Mouse (Mus musculus) B cell, adult 2 months (primary cell): ENCODE data around the gene Nedd9.

Source experiments
- DNase-seq, 2 experiments: peaks; one replicate each; pipeline ENCODE4 v3.0.0; 2022

Nedd9 gene

DNA sequence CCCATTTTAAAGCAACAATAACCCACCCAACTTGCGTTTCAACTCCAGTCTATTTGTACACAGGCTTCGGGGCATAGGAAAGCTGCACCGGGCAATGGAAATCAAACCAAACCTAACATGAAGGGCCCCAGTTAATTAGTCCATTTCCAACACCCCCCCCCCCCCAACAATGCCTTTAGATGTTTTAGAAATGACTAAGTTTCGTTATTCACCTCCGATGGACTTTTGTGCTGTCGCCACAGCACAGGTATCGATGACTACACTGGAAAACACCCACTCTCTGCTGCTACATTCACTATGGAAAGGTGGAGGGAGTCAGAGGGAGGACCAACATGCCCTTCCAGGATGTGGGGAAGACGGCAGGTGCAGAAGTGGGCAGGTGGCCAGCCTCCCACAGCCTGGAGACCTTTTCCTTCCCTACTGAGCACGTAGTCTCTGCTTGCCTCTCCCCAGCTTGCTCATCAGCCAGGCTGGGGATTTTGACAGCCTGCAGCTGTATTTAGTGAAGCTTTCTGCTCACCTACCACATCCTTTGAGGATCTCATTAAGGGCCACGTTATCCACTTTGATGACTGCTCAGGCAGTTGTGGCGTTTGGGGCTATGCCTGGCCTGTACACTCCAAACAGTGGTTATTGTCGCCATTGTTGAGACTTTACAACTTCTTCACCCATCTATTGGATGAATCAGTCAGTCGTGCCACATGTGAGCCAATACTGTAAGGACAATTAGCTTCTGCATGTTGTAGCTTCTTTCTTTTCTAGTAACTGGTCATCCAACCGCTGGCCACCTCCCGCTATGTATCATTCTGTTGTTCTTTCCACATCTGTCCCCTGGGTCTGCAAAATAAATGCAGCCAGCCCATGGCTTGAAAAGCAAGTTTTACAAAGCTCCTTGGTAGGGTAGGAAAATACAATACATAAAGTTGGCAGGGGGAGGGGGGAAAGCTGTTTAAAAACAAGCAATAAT, 33.7 kb downstream of the Nedd9 start:
- no peak for DNase-seq

DNA sequence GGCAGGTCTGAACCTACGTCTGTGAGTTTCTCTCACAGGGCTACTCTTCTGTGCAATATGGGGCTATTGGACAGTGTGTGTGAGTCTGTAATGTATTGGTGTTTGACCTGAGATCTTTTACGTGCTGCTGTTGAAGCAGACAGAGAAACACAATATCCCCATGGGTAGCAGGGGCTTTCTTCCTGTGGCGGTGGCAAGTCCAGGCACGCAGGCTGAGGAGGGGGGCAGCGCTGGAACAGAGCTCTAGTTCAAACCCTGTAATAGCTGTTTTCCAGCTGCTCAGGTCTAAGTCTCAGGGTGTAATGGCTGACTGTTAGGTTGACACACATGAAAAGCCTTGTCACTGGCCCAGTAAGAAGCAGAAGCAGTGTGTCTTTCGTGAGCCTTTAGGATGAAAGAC, 36.3 kb downstream of the Nedd9 start:
- DNase-seq: no peak

DNA sequence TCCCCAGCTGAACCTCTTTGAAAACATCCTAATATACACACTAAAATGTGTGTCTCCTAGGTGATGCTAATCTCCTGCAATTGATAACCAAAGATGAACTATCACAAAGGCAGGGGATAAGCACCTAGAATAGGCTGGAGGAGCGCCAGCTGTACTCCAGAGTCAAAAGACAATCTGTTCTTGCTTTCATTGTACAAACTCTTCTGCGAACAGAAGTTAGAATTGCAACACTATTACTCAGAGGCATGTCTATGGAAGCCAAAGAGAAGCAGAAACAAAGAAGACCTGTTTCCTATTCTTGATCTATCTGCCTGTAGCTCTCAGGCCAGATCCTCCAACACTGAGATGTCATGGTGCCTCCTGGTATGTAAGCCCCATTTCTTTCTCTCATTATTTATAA, 38.0 kb downstream of the Nedd9 start:
- no peak for DNase-seq

DNA sequence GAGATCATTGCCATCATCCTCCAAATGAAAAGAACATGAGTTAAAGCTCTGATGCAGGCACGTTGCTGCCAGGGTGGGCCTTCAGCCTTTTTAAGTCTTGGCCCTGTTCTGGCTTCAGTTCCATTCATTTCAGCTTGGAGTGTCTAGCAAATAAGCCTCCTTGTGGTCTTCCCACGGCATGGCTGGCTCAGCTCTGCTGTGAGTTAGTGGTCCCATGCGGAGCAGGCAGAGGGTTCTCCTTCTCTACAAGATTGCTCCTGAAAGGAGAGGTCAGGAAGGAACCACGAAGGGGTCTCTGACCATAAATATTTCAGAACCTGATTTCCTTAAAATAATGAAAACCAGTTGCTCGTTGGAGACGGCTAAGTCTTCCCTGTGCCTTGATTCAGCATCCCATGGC, 40.0 kb downstream of the Nedd9 start:
- no peak for DNase-seq

DNA sequence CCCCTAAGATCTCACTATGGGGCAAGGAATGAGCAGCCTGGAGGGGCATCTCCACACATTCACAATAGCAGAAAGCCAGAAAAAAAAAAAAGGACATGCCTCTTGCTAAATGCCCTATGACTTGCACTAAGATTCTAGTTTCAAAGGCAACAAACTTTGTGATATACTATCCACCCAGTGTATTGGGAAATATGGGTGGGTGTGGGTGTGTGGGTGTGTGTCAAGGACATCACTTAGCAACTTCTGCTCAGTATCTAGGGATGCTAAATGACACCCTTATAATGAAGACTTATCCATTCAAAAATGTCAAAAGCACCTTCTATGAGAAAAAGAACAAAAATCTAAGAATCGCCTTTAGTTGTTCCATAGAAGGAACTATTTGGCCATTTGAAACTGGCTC, 40.6 kb downstream of the Nedd9 start:
- no peak for DNase-seq

DNA sequence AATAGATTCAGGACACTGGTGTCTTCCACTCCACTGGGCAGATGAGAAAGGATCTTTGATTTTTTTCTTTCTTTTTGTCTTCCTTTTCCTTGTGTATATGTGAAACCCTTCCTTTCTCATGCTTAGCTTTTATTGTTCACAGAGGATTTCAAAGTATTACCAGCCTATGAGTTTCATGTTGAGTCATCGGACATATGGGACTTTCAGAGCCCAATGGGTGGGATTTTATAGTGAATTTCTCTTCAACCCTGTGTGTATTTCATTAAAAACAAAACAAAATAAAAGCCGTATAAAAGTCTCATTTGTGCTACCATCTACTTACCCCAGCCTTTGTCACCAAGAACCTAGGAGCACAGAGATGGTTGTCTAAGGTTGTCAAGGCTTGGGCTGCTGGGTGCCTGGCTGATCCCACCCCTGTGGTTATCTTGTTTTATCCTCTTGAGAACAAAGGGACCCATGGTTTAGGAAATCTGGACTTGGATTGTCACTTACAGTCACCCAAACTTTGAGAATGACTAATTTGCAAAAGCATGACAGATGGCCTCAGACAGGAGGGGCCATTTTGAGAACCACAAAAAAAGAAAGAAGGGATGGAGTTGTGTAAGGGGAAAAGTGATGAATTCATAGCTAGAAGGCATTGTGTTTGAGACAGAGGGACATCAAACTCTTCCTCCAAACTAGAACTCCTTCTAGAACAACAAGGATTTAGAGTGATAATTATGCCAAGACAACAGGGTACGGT, 41.9 kb downstream of the Nedd9 start:
- DNase-seq: no peak

DNA sequence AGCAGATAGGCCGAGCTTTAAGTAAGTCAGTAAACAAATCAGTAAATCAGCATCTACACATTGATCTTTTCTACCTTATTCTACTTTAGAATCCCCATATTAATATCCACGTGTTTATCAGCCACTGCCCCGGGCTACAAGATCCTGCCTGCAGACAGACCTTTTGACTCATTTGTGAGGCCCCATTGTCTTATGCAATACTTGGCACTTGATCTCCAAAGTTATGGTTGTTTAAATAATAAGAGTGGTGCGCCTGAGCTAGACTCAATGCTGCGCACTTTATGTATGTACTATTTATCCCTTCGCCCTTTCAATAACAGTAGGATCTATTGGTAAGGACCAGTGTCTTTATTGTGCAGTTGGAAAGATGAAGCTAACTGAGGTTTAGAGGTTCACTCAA, 42.9 kb downstream of the Nedd9 start:
- no peak for DNase-seq

DNA sequence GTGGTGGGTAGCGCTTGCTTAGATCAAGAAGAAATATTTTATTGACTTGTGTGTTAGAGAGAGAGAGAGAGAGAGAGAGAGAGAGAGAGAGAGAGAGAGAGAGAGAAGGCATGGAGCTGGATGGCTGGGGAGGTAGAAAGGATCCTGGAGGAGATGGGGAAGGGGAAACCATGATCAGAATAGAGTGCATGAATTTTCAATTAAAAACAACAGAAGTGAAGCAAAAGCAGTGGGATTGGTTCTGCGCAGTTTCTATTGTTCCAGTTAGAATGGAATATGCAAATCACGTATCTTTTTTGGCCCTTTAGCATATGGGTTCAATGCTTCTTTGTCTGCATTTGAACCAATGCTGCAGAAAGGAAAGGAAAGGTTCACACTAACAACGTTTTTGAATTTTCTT, 45.0 kb downstream of the Nedd9 start:
- DNase-seq: no peak

DNA sequence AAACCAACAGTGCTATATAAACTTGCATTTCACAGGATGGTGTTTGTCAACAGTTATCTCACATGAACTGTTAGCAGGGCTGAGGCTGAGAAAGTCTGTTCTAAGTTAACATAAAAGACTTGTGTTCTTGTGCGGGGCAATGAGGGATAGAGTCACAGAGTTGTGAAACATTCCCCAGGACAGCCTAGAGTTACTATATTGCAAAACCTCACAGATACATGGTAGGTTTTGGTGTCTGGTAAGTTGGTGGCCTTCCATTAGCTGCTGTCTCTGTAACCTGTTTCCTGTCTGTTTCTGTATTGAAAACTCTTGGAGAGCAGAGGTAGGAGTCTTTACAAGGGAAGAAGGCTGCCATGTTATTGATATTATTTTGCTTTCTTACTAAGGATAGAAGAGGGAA, 47.0 kb downstream of the Nedd9 start:
- DNase-seq: no peak

DNA sequence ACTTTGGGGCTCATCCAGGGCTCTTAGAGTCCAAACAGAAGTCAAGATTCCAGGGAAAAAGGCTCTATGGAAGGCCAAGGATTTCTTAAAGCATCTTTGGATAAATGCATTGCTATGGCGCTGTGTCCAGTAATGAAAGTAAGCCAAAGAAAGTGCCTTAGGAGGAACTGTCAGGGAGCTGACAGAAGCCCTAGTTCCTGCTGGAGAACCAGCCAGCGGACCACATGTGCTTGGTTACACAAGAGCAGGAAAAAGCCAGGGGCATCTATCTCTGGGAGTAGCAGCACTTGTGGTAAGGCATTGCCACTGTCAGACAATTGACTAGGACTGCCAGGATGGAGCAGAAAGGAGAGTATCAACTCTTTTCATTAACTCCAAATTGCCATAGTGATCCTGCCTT, 49.8 kb downstream of the Nedd9 start:
- no peak for DNase-seq

DNA sequence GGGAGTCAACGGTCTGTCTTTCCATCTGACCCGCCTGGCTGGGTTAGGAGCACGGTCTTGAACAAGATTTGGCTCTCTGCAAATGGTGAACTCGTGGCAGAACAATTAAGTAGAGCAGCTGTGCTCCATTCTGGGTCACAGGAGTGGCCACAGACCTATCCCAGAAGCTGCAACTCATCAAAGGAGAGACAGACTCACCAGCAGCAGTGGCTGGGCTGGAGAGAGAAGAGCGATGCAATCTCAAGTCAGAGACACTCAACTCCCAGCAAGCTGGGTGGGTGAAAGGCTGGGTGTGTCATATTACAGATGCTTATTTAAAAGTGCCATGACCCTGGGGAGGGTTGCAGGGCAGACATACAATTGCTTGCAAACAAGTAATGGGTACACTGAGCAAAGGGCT, 50.4 kb downstream of the Nedd9 start:
- DNase-seq: no peak

DNA sequence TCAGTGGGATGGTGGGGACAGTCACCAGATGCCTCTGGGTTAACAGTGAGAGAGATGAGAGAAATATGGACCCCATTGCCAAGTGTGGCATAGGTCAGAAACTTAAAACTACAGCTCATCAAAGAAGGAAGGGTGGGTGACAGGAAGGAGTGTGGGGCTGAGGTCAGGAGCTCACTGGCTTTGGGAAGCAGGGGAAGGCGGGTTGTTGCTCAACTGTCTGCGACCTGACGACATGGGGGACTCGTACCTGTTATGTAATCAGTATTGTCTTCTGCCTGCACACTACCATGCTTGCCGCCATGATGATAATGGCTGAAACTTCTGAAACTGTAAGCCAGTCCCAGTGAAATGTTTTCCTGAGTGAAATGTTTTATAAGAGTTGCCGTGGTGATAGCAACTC, 54.0 kb downstream of the Nedd9 start:
- no peak for DNase-seq

DNA sequence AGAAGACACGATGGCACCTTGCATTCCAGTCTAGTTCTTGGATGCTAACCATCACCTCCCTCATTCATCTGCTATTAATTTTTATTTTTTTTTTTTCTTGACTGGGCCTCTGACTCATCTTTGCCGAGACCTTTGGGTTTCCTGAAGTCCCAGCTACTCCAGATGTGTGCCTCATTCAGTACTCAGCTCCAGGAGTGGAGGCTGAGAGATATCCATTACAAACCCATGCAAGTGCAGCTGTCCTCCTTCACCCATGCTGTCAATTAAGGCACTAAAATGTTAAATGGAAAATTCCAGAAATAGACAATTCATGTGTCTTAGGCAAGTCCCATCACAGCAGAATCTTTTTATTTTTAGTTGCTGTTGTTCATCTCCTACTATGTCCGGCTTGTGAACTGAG, 55.4 kb downstream of the Nedd9 start:
- DNase-seq: no peak

DNA sequence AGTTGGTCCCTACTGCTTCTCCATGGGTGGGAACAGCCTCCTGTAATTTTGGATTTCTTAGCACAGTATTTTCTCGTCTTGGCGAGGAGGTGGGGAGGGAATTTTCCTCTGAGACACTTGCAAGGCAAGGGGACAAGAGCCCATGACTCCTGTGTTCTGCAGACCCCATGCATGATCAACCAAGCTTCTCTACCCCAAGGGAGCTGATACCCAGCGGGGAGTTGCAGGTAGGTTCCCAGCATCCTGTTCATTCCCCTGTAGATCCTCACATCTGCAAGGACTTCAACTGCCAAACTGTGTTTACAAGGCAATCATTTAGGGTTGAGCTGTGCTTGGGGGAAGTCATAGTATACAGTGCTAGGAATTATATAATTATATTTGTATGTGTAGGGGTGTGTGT, 60.1 kb downstream of the Nedd9 start:
- peak; percentile 27 to 33 for DNase-seq

DNA sequence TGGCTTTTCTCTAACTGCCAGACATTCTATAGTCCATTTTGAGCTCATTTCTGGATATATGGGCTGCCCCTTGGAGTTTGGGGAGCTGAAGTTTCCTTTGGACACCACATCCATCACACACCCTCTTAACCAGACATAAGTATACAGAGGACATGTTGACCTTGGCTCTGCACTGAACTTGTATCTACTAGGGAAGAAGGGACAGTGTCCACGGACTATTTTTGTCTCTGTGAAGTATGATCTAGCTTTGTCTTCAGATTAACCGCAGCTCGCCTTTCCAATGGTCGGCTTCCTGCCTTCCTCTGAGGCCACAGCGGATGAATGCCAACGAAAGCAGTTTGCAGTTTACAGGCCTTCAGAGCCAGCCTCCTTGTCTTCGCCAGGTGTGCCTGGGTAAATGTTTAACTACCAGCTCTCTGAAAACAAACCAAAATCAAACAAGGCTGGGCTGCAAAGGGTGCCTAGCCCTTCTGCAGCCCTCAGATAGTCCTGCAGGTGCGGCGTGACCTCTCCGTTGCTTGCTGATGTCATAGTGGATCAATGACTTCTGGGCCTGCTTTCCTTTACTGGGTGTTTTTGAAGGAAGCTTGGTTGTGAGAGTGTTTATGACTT, 63.6 kb downstream of the Nedd9 start:
- no peak for DNase-seq

DNA sequence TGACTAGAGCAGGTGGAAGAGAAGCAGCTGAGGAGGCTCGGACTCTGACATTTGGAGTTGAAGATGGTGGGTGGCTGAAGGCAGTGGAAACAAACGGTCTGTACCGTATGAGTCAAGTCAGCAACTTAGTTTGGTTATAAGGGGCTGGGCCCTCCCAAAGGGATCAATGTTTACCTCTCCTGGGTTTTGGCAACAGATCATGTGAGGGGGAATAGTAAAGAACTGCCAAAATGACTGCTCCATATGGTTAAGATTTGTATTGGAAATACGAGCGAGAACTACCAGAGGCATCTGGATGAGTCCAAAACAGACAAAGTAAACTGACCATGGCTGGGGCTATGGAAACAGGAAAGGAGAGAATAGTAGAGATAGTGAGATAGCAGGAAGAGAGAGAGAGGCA, 64.6 kb downstream of the Nedd9 start:
- DNase-seq: no peak

DNA sequence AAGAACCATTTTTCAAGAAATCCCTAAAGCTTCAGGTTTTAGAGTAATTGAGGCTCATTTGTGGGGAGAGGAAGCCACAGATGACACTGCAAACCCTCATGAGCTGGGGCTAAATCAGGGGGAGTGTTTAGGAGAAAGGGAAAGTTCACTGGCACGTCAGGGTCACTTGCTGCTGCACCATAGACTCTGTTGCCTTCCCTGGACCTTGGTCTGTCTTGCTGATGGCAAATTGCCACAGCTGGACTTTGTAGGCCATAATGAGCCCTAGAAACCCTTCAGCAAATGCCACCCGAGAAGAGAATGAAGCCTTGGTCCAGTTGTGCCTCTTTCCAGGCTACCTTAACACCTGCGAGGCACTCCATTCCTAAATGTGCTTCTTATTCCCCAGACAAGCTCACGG, 66.8 kb downstream of the Nedd9 start:
- no peak for DNase-seq

DNA sequence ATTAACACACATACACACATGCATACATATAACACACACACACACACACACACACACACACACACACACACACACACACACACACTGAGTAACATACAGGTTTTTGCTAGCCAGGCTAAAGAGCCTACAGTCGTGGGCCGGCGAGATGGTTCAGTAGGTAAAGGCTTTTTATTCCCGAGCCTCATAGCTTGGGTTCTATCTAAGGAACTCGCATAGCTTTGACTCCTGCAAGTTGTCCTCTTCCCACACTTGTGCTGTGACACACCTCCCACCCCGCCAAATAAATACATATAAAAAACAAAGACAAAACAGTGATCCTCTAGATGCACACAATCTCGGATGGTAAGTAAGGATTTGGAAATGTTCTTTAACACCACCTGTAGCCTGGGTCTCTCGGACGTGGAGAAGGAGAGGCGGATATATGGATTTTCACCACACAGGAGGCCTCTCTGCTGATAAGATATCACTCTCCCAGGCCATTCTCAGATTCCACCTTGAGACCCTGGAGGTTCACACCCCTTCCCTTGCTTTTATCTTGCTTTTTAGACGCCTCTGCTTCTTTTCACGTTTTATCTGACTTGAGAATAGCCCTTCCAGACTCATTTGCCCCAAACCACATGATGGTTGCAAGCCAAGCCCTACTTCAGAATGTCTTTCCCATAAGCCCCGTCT, 68.8 kb downstream of the Nedd9 start:
- DNase-seq: no peak

DNA sequence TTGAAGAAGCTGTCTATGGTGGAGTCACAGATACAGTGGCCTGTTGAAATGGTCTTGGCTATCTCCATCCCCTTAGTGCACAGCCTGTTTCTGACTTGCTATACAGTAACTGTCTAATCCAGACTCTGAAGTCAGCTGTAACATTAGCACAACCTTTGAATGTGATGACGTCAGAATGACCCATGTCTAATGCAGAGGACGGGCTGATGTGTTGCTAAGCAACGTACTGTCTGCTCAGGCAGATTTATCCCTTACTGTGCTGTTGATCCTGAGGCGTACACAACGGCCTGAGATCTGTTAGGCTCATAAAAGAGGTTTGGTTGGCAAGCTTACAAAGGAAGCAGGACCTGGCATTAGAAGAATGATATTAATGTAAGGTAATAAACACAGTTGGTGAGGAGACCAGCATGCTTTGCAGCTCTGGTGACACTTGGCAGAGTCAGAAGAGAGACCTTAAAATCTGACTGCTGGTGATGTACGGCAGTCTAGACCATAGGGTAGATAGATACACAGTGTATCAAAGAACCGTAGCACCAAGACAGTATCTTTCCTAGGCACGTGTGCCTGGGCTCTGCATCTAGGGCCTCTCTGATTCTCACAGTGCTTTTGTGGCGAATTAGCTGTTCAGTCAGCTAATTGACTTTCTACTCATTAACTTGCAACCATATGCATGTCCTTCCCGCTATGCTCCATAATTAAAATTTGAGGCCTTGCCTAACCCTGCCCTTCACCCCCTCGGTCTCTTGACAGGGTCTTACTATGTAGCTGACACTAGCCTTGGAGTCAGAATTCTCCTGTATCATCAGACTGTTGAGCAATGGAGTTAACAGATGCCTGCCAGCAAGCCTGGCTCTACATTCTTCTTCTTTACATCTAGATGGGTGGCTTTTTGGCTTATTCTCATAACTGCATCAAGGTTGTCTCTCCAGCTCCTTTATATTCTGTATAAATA, 70.8 kb downstream of the Nedd9 start:
- DNase-seq: no peak

DNA sequence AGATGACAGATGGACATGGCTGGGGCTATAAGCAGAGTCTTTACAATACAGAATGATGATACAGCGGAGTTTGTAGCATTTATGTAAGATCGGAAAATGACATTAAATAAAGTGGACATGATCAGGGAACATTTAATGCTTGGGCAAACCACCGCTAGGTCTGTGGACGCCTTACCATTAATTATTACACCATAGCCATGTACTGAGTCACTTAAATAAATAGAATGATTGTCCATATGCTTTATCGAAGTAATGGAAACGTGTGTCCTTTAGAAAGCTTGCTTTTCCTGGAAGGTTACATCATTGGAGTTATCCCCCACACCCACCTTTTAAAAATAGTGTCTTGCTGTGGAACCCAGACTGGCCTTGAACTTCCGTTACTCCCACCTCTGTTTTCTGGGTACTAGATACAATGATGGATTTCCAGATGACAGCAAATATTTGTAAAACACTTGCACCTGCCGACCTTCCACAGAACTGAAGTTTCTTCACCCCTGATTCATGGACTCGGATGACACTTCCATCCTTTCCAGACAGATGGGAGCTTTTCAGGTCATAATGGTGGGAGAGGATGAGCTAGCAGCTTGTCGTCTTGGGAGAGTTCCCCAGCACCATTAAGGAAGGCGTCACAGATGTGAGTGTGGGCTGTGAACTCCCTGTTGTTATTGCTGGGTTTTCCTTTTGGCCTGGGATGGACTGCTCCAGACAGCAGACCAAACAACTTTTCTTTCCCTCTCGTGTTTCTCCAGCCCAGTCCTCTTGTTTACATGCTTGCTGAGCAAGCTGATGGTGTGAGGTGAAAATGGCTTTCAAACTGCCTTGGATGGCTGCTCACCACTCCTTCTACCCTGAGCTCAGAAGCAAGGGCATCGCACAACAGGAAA, 76.7 kb downstream of the Nedd9 start:
- no peak for DNase-seq

DNA sequence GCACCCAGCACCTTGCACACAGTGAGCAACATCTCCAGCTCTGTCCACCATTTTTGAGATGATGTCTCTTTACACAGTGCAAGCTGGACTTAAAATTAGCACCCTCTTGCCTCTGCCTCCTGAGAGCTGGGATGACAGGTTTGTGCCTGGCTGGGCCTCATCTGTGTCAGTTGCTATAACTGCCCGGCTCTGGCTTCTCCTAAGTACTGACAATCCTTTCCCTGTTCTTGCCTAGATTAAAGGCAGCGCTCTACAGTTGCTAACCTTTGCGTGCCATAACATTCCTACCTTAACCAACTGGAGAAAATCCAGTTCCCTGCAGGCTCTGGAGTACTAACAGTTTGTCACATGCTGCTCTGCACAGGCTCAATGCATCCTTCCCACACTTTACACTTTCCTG, 77.9 kb downstream of the Nedd9 start:
- DNase-seq: no peak
